Mouse (Mus musculus) neural tube, embryonic 10.5 days (tissue): ENCODE measurements at regions not wholly inside any gene's neighbourhood (a gene's known extent, or its start where the extent isn't known, plus 50 kb on each side); places are given as distances from the start of the nearest gene placed in this dataset.

Source experiments
- DNase-seq: peaks from one replicate; pipeline ENCODE4 v3.0.0-alpha.2; 2017; ENCODE audit warnings: low spot score; ENCODE audit errors: extremely low spot score

DNA sequence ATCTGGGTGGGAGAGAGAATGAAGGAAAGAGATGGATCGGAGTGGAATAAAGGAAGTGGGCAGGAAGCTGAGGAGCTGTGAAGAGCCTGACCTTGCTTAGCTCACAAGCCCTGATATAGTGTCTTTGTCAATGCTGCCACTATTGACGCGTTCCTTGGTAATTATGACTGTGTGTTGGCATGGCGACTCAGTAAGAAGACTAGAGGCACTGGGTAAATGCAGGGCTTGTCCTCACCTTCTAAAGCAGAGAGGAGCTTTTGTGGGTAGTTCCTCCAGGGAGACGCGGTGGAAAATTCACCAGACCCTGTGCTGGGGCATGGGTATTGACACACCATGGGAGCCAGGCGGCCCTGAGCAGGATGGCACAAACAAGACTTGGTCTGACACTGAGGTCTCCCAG, 52.8 kb upstream of the Polg start:
- peak; percentile 26 for DNase-seq

DNA sequence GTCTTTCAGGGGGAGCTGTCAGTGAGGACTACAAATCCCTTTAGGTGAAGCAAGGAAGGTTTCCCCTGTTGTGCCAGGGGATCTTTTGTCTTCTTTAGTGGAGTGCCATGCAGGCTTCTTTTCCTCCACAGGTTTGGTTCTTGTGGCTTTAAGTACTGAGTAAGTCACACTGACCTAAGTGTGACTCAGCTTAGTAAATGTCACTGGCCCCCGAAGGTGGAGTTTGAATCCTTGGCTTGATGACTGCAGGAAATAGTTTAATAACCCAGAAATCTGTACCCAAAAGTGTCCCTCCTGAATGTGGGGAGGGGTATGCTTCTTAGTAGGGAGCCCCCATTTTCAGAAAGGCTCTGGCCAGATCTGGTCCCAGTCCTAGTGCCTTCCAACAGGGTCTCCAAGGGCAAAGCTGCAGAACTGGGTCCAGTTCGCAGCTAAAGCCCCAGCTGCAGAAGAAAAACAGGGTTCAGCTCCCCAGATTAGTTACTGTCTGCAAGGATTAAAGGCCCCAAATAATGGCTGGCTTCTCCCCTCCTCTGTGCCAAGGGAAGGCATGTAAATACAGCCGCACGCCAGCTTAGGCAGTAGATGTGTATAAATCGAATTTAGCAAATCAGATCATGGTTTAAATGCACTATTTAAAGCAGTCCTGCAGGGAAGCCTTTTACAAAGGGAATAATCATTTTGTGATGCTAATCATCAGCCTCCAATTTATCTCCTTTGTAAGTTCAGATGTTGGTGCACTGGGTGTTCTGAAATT, 51.6 kb upstream of the Polg start:
- DNase-seq: no peak

GRCm38 (mm10) chr7:79516287-79516686, 50.1 kb upstream of the Polg start:
- peak; percentile 32 for DNase-seq
